Mouse (Mus musculus): ENCODE measurements around the gene Cabin1.

Gene Cabin1

GRCm38 (mm10) chr10:75666451-75667030 is 97.6 kb downstream of the Cabin1 start:
- no peak for DNase-seq (ENCODE audit: low spot score)

GRCm38 (mm10) chr10:75664673-75665270 is 99.4 kb downstream of the Cabin1 start:
- DNase-seq (ENCODE audit: low spot score): no peak

GRCm38 (mm10) chr10:75662575-75662974 is 101.6 kb downstream of the Cabin1 start:
- DNase-seq (ENCODE audit: low spot score): no peak

- no peak for DNase-seq (ENCODE audit: low spot score)
Observed at GRCm38 (mm10) chr10:75661876-75662275, 102.3 kb downstream of the Cabin1 start.

- no peak for DNase-seq (ENCODE audit: low spot score)
Observed at GRCm38 (mm10) chr10:75661381-75661780, 102.8 kb downstream of the Cabin1 start.

- no peak for DNase-seq (ENCODE audit: low spot score)
Observed at GRCm38 (mm10) chr10:75657772-75658171, 106.4 kb downstream of the Cabin1 start.

- no peak for DNase-seq (ENCODE audit: low spot score)
Observed at GRCm38 (mm10) chr10:75657165-75657564, 107.0 kb downstream of the Cabin1 start.

- no peak for DNase-seq (ENCODE audit: low spot score)
Observed at GRCm38 (mm10) chr10:75654053-75654452, 110.1 kb downstream of the Cabin1 start.

- DNase-seq (ENCODE audit: low spot score): no peak
Observed at GRCm38 (mm10) chr10:75651381-75652068, 112.6 kb downstream of the Cabin1 start.

- DNase-seq (ENCODE audit: low spot score): no peak
Observed at GRCm38 (mm10) chr10:75650306-75650902, 113.7 kb downstream of the Cabin1 start.

GRCm38 (mm10) chr10:75649406-75649995 is 114.6 kb downstream of the Cabin1 start:
- DNase-seq (ENCODE audit: low spot score): no peak

GRCm38 (mm10) chr10:75649001-75649400 is 115.1 kb downstream of the Cabin1 start:
- no peak for DNase-seq (ENCODE audit: low spot score)

GRCm38 (mm10) chr10:75648091-75648490 is 116.0 kb downstream of the Cabin1 start:
- no peak for DNase-seq (ENCODE audit: low spot score)

- no peak for DNase-seq (ENCODE audit: low spot score)
Observed at GRCm38 (mm10) chr10:75647362-75647761, 116.8 kb downstream of the Cabin1 start.

- no peak for DNase-seq (ENCODE audit: low spot score)
Observed at GRCm38 (mm10) chr10:75646406-75646805, 117.7 kb downstream of the Cabin1 start.

- DNase-seq (ENCODE audit: low spot score): no peak
Observed at GRCm38 (mm10) chr10:75645616-75646015, 118.5 kb downstream of the Cabin1 start.

GRCm38 (mm10) chr10:75643741-75644343 is 120.3 kb downstream of the Cabin1 start, which contains the start of gene Susd2:
Susd2 (minus strand) TSS chr10:75644008.
- DNase-seq (ENCODE audit: low spot score): peak; percentile 51

- no peak for DNase-seq (ENCODE audit: low spot score)
Observed at GRCm38 (mm10) chr10:75642891-75643290, 121.2 kb downstream of the Cabin1 start.

GRCm38 (mm10) chr10:75642436-75642835 is 121.7 kb downstream of the Cabin1 start:
- DNase-seq (ENCODE audit: low spot score): no peak

GRCm38 (mm10) chr10:75641721-75642222 is 122.4 kb downstream of the Cabin1 start:
- DNase-seq (ENCODE audit: low spot score): no peak

- DNase-seq (ENCODE audit: low spot score): no peak
Observed at GRCm38 (mm10) chr10:75637711-75638110, 126.4 kb downstream of the Cabin1 start.
